Mouse (Mus musculus) forebrain, postnatal 0 days (tissue): ENCODE data around the gene Sgcg. TPM values are rescaled to one million over a fixed set of nuclear protein-coding genes. Genes with fewer than 3 reads are reported as not detected.
A peak's percentile ranks its signal among the peaks of the same experiment; 100 is the strongest.

ENCODE experiments used
- ATAC-seq: fragments of 200-750 bp; cut with Nextera tagmentation; 2 replicates; pipeline ENCODE4 v1.8.0; 2017; ENCODE audit warnings: mild to moderate bottlenecking, moderate library complexity
- DNase-seq: peaks from one replicate; pipeline ENCODE4 v3.0.0-alpha.2; 2015
- H3K27ac ChIP-seq: fragments of 300-500 bp; sonication (generic); 2 replicates; pipeline ENCODE4 v1.5.1; 2014; ENCODE audit warnings: low read depth, mild to moderate bottlenecking, antibody characterized with exemption, low read length, moderate library complexity, mixed read lengths
- H3K27me3 ChIP-seq: fragments of 300-500 bp; sonication (generic); 2 replicates; pipeline ENCODE4 v1.6.1; 2014; ENCODE audit warnings: mild to moderate bottlenecking, low read length, mixed read lengths; ENCODE audit not compliant: insufficient read depth
- H3K36me3 ChIP-seq: fragments of 300-500 bp; sonication (generic); 2 replicates; pipeline ENCODE4 v1.6.1; 2014; ENCODE audit warnings: mild to moderate bottlenecking, moderate library complexity; ENCODE audit not compliant: insufficient read depth
- H3K4me1 ChIP-seq: fragments of 300-500 bp; sonication (generic); 2 replicates; pipeline ENCODE4 v1.6.1; 2014; ENCODE audit warnings: antibody characterized with exemption; ENCODE audit not compliant: insufficient read depth
- H3K4me2 ChIP-seq: fragments of 300-500 bp; sonication (generic); 2 replicates; pipeline ENCODE4 v1.6.1; 2014; ENCODE audit warnings: low read depth, mild to moderate bottlenecking, moderate library complexity
- H3K4me3 ChIP-seq: fragments of 300-500 bp; sonication (generic); 2 replicates; pipeline ENCODE4 v1.5.1; 2014; ENCODE audit warnings: low read depth, low read length, mixed read lengths
- H3K9ac ChIP-seq: fragments of 300-500 bp; sonication (generic); 2 replicates; pipeline ENCODE4 v1.6.1; 2014; ENCODE audit warnings: mild to moderate bottlenecking
- H3K9me3 ChIP-seq: fragments of 300-500 bp; sonication (generic); 2 replicates; pipeline ENCODE4 v1.6.1; 2016; ENCODE audit warnings: low read length
- CTCF ChIP-seq: sonication (generic); IDR thresholded peaks from 2 replicates; pipeline ENCODE4 v1.5.1; 2016; ENCODE audit warnings: antibody characterized with exemption, control low read depth, low read depth
- WGBS: fragments of 180-500 bp; shearing (Covaris S2); extraction: QIAGEN DNeasy Blood & Tissue Kit; methylation state at CpG from one replicate; pipeline ENCODE4 v1.1.7; 2014; 5-methylcytosine and 5-hydroxymethylcytosine counted together
- polyA plus RNA-seq: library from polyadenylated mRNA; unstranded; fragments of >200 nt; fragmentation: Nextera tagmentation; extraction: Ambion mirVana; gene quantifications from 2 replicates; pipeline ENCODE4 v1.2.1, GENCODE M21; 2015
- total RNA-seq: library from RNA; depleted of rRNA; stranded (reverse); fragments of >200 nt; gene quantifications from 2 replicates; pipeline ENCODE4 v1.2.3, GENCODE M21; 2014

Gene Sgcg
- total and polyA plus RNA-seq, 2 experiments from 2014 or later, result 0.10 to 0.43 TPM

- Histone ChIP-seq H3K4me1 (no peaks in the 10 kb centered on the region), H3K4me2 (no peak overlapping the region), H3K27ac (no peak overlapping the region), H3K9me3 (no peaks in the 10 kb centered on the region), H3K36me3 (no peaks in the 10 kb centered on the region), H3K27me3 (no peaks in the 10 kb centered on the region), H3K9ac (no peak overlapping the region), H3K4me3 (no peak overlapping the region)
- ATAC-seq, result no peak
- TF ChIP-seq CTCF, result no peak
- 83% methylated on average over 5 of the region's 5 CpGs for WGBS
- no peak for DNase-seq
Measured at GRCm38 (mm10) chr14:61221166-61221565, 37.1 kb downstream of the Sgcg start.

GRCm38 (mm10) chr14:61211754-61212153 lies 46.5 kb downstream of the Sgcg start:
- ATAC-seq (no peak), DNase-seq (no peak)
- Histone ChIP-seq H3K4me1 (no peaks in the 10 kb centered on the region), H3K27me3 (no peaks in the 10 kb centered on the region), H3K4me2 (no peak overlapping the region), H3K9me3 (no peaks in the 10 kb centered on the region), H3K9ac (no peak overlapping the region), H3K4me3 (no peak overlapping the region), H3K36me3 (peaks cover 23% of the 10 kb centered on the region), H3K27ac (no peak overlapping the region)
- WGBS, result 93% methylated on average over 6 of the region's 6 CpGs
- TF ChIP-seq CTCF, result no peak

- WGBS, result 92% methylated on average over 5 of the region's 5 CpGs
- H3K4me2 ChIP-seq, result no peak overlapping the region
- H3K4me1 ChIP-seq, result no peaks in the 10 kb centered on the region
- DNase-seq (no peak), ATAC-seq (no peak)
- no peak overlapping the region for H3K9ac ChIP-seq
- peaks cover 38% of the 10 kb centered on the region for H3K36me3 ChIP-seq
- no peak overlapping the region for H3K4me3 ChIP-seq
- H3K9me3 ChIP-seq, result no peaks in the 10 kb centered on the region
- TF ChIP-seq CTCF, result no peak
- no peaks in the 10 kb centered on the region for H3K27me3 ChIP-seq
- H3K27ac ChIP-seq, result no peak overlapping the region
Measured at GRCm38 (mm10) chr14:61210111-61210510, 48.2 kb downstream of the Sgcg start.

GRCm38 (mm10) chr14:61194416-61194815 lies 63.9 kb downstream of the Sgcg start:
- Histone ChIP-seq H3K4me1 (no peaks in the 10 kb centered on the region), H3K27me3 (no peaks in the 10 kb centered on the region), H3K9ac (no peak overlapping the region), H3K4me2 (no peak overlapping the region), H3K9me3 (no peaks in the 10 kb centered on the region), H3K27ac (no peak overlapping the region), H3K36me3 (peaks cover 60% of the 10 kb centered on the region), H3K4me3 (no peak overlapping the region)
- ATAC-seq, result no peak
- WGBS, result 19% methylated on average over 4 of the region's 4 CpGs
- no peak for DNase-seq
- no peak for TF ChIP-seq CTCF

- no peak overlapping the region for H3K27ac ChIP-seq
- ATAC-seq, result no peak
- no peaks in the 10 kb centered on the region for H3K4me1 ChIP-seq
- no peaks in the 10 kb centered on the region for H3K9me3 ChIP-seq
- WGBS, result 81% methylated on average over 10 of the region's 10 CpGs
- no peaks in the 10 kb centered on the region for H3K27me3 ChIP-seq
- H3K4me3 ChIP-seq, result no peak overlapping the region
- DNase-seq, result no peak
- H3K36me3 ChIP-seq, result peaks cover 56% of the 10 kb centered on the region
- no peak for TF ChIP-seq CTCF
- no peak overlapping the region for H3K4me2 ChIP-seq
- H3K9ac ChIP-seq, result no peak overlapping the region
Measured at GRCm38 (mm10) chr14:61192326-61192725, 66.0 kb downstream of the Sgcg start.

- H3K4me2 ChIP-seq, result no peak overlapping the region
- H3K27me3 ChIP-seq, result no peaks in the 10 kb centered on the region
- no peak for TF ChIP-seq CTCF
- ATAC-seq, result no peak
- no peaks in the 10 kb centered on the region for H3K9me3 ChIP-seq
- H3K4me3 ChIP-seq, result no peak overlapping the region
- no peak overlapping the region for H3K9ac ChIP-seq
- WGBS, result 91% methylated on average over 7 of the region's 7 CpGs
- no peaks in the 10 kb centered on the region for H3K4me1 ChIP-seq
- peaks cover 53% of the 10 kb centered on the region for H3K36me3 ChIP-seq
- H3K27ac ChIP-seq, result no peak overlapping the region
- DNase-seq, result no peak
Measured at GRCm38 (mm10) chr14:61191904-61192303, 66.4 kb downstream of the Sgcg start.

GRCm38 (mm10) chr14:61173229-61173628 lies 85.1 kb downstream of the Sgcg start:
- DNase-seq (peak; percentile 74), ATAC-seq (peak; percentile 34)
- Histone ChIP-seq H3K4me3 (peak overlapping the region; percentile 73), H3K9ac (peak overlapping the region; percentile 88), H3K4me2 (peak overlapping the region; percentile 79), H3K27me3 (no peaks in the 10 kb centered on the region), H3K27ac (peak overlapping the region; percentile 92), H3K36me3 (no peaks in the 10 kb centered on the region), H3K4me1 (peaks cover 13% of the 10 kb centered on the region), H3K9me3 (no peaks in the 10 kb centered on the region)
- WGBS, result under 1% methylated on average over 30 of the region's 37 CpGs
- TF ChIP-seq CTCF, result peak; percentile 59
